Comparison of ENCODE assay signal across 16 mouse cellular contexts in genomic region chr3:89882556-89883181, GRCm38 (mm10). TPM values are rescaled to one million over a fixed set of nuclear protein-coding genes. Genes with fewer than 3 reads are reported as not detected.
A peak's percentile ranks its signal among the peaks of the same experiment; 100 is the strongest.
DNase-seq lines count a peak whose midpoint lies in the region; ATAC-seq lines count a peak whose summit lies in the region.
"Had no signal": no experiment of that assay in that cellular context is flagged by ENCODE, and none has a peak within 500 bp of the region (broad histone marks: within the 10 kb centered on the region; RNA-seq: fewer than 3 reads in every experiment).

No protein-coding gene starts in this region.

- no peaks in the 10 kb centered on the region for H3K9me3 ChIP-seq in liver, embryonic 13.5 days (replicated peaks)
- no peaks in the 10 kb centered on the region for H3K9me3 ChIP-seq in hindbrain, embryonic 16.5 days (ENCODE audit: control insufficient read depth, low read length)
- H3K9me3 ChIP-seq: embryonic facial prominence, embryonic 12.5 days; forebrain, embryonic 15.5 days; heart, embryonic 13.5 days; hindbrain, embryonic 15.5 days had no signal

- DNase-seq in cerebellum, postnatal 25 days, result peak; percentile 16 to 50
- no peak for DNase-seq in cerebellum, postnatal 4 days (ENCODE audit: low spot score in 2 of 2)
- peak; percentile 86 for DNase-seq in A20 (ENCODE audit: low read depth, low spot score)
- DNase-seq in liver, embryonic 13.5 days, result no peak
- DNase-seq: adrenal gland, adult 8-10 months; B cell, adult 2 months; gastrocnemius, postnatal 36 days; heart, adult 11 months; heart, postnatal 36 days; kidney, adult 11 months had no signal

- WGBS in liver, embryonic 13.5 days (ENCODE audit: insufficient replicate concordance), result 82% methylated on average over 8 of the region's 8 CpGs
- 81% methylated on average over 8 of the region's 8 CpGs for WGBS in hindbrain, embryonic 16.5 days

- H3K27me3 ChIP-seq in liver, embryonic 13.5 days, result no peaks in the 10 kb centered on the region
- H3K27me3 ChIP-seq in hindbrain, embryonic 16.5 days (replicated peaks; ENCODE audit: control insufficient read depth, insufficient read depth, low read length), result no peaks in the 10 kb centered on the region
- H3K27me3 ChIP-seq: forebrain, embryonic 15.5 days; heart, embryonic 13.5 days; hindbrain, embryonic 15.5 days had no signal

- H3K4me2 ChIP-seq in liver, embryonic 13.5 days, result no peak overlapping the region
- no peak overlapping the region for H3K4me2 ChIP-seq in hindbrain, embryonic 16.5 days (ENCODE audit: low read length)
- H3K4me2 ChIP-seq: embryonic facial prominence, embryonic 12.5 days; forebrain, embryonic 15.5 days; heart, embryonic 13.5 days; hindbrain, embryonic 15.5 days had no signal

- peaks cover 80% of the 10 kb centered on the region for H3K4me1 ChIP-seq in liver, embryonic 13.5 days (replicated peaks)
- no peaks in the 10 kb centered on the region for H3K4me1 ChIP-seq in hindbrain, embryonic 16.5 days (ENCODE audit: control insufficient read depth, insufficient read depth, low read depth, low read length)
- H3K4me1 ChIP-seq: embryonic facial prominence, embryonic 12.5 days; forebrain, embryonic 15.5 days; hindbrain, embryonic 15.5 days had no signal

- H3K36me3 ChIP-seq in liver, embryonic 13.5 days, result no peaks in the 10 kb centered on the region
- H3K36me3 ChIP-seq in hindbrain, embryonic 16.5 days (ENCODE audit: control insufficient read depth, insufficient read depth, low read length), result no peaks in the 10 kb centered on the region
- H3K36me3 ChIP-seq: embryonic facial prominence, embryonic 12.5 days; forebrain, embryonic 15.5 days; heart, embryonic 13.5 days; hindbrain, embryonic 15.5 days had no signal

- ATAC-seq in CD4-positive, CD25-positive, alpha-beta regulatory T cell, adult 4 months, result peak; percentile 33
- ATAC-seq in liver, embryonic 13.5 days (ENCODE audit: low read depth), result no peak
- no peak for ATAC-seq in hindbrain, embryonic 16.5 days
- ATAC-seq: forebrain, embryonic 15.5 days had no signal

- peak overlapping the region; percentile 72 for H3K27ac ChIP-seq in liver, embryonic 13.5 days
- H3K27ac ChIP-seq in hindbrain, embryonic 16.5 days (ENCODE audit: low read depth, low read length), result no peak overlapping the region
- H3K27ac ChIP-seq: embryonic facial prominence, embryonic 12.5 days; forebrain, embryonic 15.5 days; heart, embryonic 13.5 days; hindbrain, embryonic 15.5 days had no signal

- no peak overlapping the region for H3K4me3 ChIP-seq in liver, embryonic 13.5 days (replicated peaks)
- H3K4me3 ChIP-seq in hindbrain, embryonic 16.5 days (ENCODE audit: low read length), result no peak overlapping the region
- H3K4me3 ChIP-seq: embryonic facial prominence, embryonic 12.5 days; forebrain, embryonic 15.5 days; heart, embryonic 13.5 days; hindbrain, embryonic 15.5 days had no signal

- 0 out of 2 replicates have a peak overlapping the region, but pooled peaks have one; percentile 51 for H3K9ac ChIP-seq in liver, embryonic 13.5 days
- no peak overlapping the region for H3K9ac ChIP-seq in hindbrain, embryonic 16.5 days (ENCODE audit: low read depth, low read length)
- H3K9ac ChIP-seq: embryonic facial prominence, embryonic 12.5 days; forebrain, embryonic 15.5 days; heart, embryonic 13.5 days; hindbrain, embryonic 15.5 days had no signal

RNA-seq across cellular contexts. Expression of gene Il6ra, which starts 30.3 kb away (rescaled TPM):
- polyA plus RNA-seq in CD4-positive, CD25-positive, alpha-beta regulatory T cell, adult 4 months (2017; shearing (Covaris generic)), result 10 to 100 TPM; 18.3 to 20.4 TPM
- 1.9 and 2.2 TPM in 2 replicates for polyA plus RNA-seq in liver, embryonic 13.5 days (2015; fragmentation: Nextera tagmentation; extraction: Ambion mirVana)
- polyA plus RNA-seq in hindbrain, embryonic 16.5 days (2015; fragmentation: Nextera tagmentation; extraction: Ambion mirVana), result 1.1 and 1.2 TPM in 2 replicates

RNA-seq across cellular contexts. Expression of gene She, which starts 51.5 kb away (rescaled TPM):
- polyA plus RNA-seq in CD4-positive, CD25-positive, alpha-beta regulatory T cell, adult 4 months (2017; shearing (Covaris generic)), result 10 to 100 TPM in 1 of 2 experiments, 1 to 10 TPM in 1; 8.9 to 12.5 TPM
- 1.0 and 1.1 TPM in 2 replicates for polyA plus RNA-seq in liver, embryonic 13.5 days (2015; fragmentation: Nextera tagmentation; extraction: Ambion mirVana)
- polyA plus RNA-seq in hindbrain, embryonic 16.5 days (2015; fragmentation: Nextera tagmentation; extraction: Ambion mirVana), result 1.2 and 1.4 TPM in 2 replicates

Comparison
In these comparisons a context has a peak if more than half of its experiments do, and no peak if none do; other contexts are left out.
1. DNase-seq: peak in cerebellum, postnatal 25 days (2 of 2) and A20 (single experiment); none in cerebellum, postnatal 4 days (0 of 2) and liver, embryonic 13.5 days (single experiment).